Mouse (Mus musculus) effector memory CD4-positive, alpha-beta T cell, adult 7 months (primary cell): ENCODE measurements around the gene Dbh. TPM values are rescaled to one million over a fixed set of nuclear protein-coding genes. Genes with fewer than 3 reads are reported as not detected.

ENCODE experiments used
- polyA plus RNA-seq: library from polyadenylated mRNA; unstranded; fragments of 100-300 nt; shearing (Covaris generic); gene quantifications from one replicate; pipeline ENCODE4 v1.2.1, GENCODE M21; 2017

Dbh gene
- polyA plus RNA-seq = not detected

GRCm38 (mm10) chr2:27164796-27165590 lies at the start of gene Dbh:
Gene Dbh (plus strand): TSS chr2:27165233.

GRCm38 (mm10) chr2:27141950-27142693 lies 22.9 kb upstream of the Dbh start, which contains the start of gene Fam163b:
Gene Fam163b (minus strand): TSS chr2:27142491.

Other genes starting within 250 kb of the Dbh start
- gene Surf2, start 248.9 kb upstream of the Dbh start, polyA plus RNA-seq = 69.1 TPM
- 89.0 TPM for gene Surf1, start 248.7 kb upstream of the Dbh start, polyA plus RNA-seq
- gene Surf4, start 231.3 kb upstream of the Dbh start, polyA plus RNA-seq = 145 TPM
- not detected for gene Stkld1, start 231.2 kb upstream of the Dbh start, polyA plus RNA-seq
- 42.0 TPM for gene Rexo4, start 200.8 kb upstream of the Dbh start, polyA plus RNA-seq
- gene Adamts13, start 191.8 kb upstream of the Dbh start, polyA plus RNA-seq = 0.29 TPM
- 22.3 TPM for gene Cacfd1, start 155.3 kb upstream of the Dbh start, polyA plus RNA-seq
- 1.2 TPM for gene Slc2a6, start 137.2 kb upstream of the Dbh start, polyA plus RNA-seq
- gene Mymk, start 93.1 kb upstream of the Dbh start, polyA plus RNA-seq = not detected
- gene Adamtsl2, start 85.9 kb upstream of the Dbh start, polyA plus RNA-seq = not detected
- not detected for gene Fam163b, start 22.7 kb upstream of the Dbh start, polyA plus RNA-seq
- 1.00 TPM for gene Sardh, start 83.1 kb downstream of the Dbh start, polyA plus RNA-seq